Mouse (Mus musculus) WW6 (cell line): Measurements from ENCODE around the gene Arl8b.

Experiments used
- DNase-seq: peaks from one replicate; pipeline ENCODE4 v3.0.0-alpha.2; 2013; ENCODE audit warnings: low read depth, low spot score

The Arl8b gene

DNA sequence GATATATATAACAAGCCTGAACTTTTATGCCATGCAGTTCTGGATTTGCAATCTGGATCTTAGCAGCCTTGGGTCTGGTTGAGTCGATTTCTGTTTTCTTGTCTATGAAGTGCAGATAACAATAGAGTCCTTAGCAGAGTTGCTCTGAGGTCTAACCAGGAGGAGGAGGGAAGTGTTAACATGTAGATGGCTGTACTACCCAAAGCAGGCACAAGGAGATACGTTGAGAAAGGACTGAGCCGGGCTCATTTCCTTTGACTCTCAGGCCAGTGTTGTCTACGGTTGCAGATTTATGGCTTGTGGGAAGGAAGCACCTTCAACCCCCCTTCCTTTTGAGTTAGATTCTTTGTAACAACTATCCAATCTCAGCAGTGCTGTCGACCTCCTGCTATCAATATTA lies 1.9 kb downstream of the Arl8b start:
- no peak for DNase-seq

DNA sequence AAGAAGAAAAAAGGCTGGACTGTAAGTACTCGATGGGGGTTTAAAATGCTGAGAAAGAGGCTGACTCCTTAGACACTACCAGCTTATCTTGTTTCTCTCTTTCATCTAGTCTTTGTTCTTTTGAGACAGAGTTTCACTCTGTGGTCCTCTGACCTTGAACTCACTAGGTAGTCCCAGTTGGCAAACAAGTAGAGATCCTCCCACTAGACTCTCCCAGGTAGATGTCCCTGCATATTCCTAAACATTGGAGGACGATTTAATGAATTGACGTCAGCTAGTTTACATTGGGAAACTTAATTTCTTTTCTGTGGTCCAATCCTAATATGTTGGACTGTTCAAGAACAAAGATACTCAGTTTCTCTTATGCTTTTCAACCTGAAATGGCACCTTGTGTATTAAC lies 2.7 kb downstream of the Arl8b start:
- no peak for DNase-seq

GRCm38 (mm10) chr6:108791498-108791897 lies 8.6 kb downstream of the Arl8b start:
- DNase-seq, result no peak

DNA sequence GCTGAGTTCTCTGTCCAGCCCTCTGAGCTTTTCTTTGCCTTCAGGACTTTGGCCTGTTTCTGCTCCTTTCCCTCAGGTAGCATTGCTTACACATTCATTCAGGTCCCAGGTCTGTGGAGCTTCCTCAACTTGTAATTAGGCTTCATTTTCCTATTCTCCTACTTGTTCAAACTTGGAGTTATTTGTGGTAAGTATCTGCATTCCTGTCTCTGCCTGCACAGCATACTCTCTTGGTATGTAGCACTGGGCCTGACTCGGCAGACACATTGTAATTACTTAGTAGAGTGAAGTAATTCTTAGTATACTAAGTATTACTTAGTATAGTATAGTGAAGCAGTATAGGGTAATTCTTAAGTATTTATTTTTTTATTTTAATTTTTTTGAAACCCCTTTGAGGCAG lies 13.0 kb downstream of the Arl8b start:
- DNase-seq, result no peak

- no peak for DNase-seq
These were observed 13.8 kb downstream of the Arl8b start for GRCm38 (mm10) chr6:108796706-108797105.

DNA sequence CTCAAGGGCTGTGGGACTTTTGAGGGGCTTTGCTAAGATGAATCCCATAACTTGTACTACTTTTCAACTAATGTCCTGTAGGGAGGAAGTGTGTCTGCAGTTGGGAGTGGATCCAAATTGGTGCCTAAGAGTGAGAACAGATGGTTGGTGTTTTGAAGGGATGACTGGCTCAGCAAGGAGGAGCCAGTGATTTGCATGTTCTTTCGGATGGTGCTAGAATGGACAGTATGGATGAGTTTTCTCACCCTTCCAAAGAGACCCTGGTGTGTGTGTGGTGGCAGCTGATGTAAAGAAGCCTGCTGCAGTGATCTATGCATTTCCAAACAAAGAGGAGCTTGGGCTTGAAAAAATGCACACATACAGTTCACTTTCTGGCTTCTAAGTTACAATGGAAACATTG lies 22.3 kb downstream of the Arl8b start:
- DNase-seq, result no peak

DNA sequence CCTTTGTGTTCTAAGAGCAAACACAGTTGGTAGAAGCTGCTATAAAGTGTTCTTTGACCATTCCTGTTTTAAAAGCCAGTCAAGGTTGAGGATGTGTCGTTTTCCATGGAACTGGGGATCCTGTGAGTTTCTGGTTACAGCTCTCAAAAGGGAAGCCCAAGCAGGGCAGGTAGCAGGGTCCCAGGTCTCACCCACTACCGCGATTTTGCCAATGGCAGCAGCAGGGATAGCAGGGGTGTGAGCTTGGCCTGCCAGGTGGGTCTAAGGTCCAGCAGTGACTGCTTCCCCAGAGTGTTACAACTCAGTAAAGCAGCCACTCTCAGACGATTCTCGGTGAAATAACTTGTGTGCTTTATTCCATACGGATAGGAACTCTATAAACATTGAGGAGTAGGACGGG lies 23.0 kb downstream of the Arl8b start:
- no peak for DNase-seq

GRCm38 (mm10) chr6:108807446-108807845 lies 24.5 kb downstream of the Arl8b start:
- no peak for DNase-seq

- no peak for DNase-seq
These were observed 25.9 kb downstream of the Arl8b start for GRCm38 (mm10) chr6:108808786-108809185.

DNA sequence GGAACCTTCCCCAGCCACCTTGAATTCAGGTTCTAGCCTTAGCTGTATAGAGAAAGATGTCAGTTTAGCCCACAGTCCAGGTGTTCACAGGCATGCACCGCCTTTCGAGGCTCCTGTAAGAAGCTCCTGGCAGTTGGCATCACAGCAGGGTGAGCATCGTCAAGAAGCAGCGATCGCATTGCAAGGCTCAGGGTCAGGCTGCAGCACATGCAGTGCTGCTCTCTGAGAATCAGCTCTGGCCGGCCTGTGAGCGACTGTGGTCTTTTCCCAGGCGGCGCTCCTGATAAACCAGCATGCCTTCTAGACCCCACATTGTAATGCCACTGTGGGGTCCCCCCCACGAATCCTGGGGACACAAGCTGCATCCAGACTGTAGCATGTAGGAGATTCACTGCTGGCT lies 27.3 kb downstream of the Arl8b start:
- DNase-seq, result no peak

DNA sequence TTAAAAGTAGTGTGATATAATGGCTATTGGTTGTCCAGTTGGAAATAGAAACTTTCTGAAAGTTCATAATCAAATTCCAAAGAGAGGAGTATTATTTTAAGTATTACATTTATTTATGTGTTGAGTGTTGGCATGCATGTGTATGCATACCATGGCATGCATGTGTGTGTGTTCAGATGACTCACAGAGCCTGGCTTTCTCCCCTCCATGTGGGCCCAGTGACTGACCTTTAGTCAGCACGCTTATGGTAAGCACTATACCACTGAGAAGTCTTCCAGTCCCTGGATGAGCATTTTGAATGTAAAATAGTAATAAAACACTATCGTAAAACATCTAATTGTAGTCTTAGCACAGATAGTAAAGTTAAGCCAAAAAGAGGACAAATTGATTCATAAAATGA lies 29.2 kb downstream of the Arl8b start:
- DNase-seq, result no peak

DNA sequence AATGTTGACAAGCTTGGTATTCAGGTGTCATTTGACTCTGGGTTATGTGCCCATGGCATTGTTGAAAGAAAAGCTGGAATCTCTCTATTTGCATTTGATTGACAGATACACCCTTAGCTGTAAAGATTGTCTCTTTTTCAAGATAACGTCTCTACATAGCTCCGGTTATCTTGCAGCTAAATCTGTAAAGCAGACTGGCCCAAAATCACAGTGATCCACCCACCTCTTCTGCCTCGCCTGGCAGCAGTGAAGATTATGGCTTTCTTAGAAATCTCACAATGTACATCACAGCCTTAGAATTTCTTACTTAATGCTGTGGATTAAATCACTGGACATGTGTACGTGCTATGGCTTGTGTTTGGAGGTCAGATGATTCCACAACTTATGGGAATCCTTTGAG lies 34.6 kb downstream of the Arl8b start:
- DNase-seq, result no peak

DNA sequence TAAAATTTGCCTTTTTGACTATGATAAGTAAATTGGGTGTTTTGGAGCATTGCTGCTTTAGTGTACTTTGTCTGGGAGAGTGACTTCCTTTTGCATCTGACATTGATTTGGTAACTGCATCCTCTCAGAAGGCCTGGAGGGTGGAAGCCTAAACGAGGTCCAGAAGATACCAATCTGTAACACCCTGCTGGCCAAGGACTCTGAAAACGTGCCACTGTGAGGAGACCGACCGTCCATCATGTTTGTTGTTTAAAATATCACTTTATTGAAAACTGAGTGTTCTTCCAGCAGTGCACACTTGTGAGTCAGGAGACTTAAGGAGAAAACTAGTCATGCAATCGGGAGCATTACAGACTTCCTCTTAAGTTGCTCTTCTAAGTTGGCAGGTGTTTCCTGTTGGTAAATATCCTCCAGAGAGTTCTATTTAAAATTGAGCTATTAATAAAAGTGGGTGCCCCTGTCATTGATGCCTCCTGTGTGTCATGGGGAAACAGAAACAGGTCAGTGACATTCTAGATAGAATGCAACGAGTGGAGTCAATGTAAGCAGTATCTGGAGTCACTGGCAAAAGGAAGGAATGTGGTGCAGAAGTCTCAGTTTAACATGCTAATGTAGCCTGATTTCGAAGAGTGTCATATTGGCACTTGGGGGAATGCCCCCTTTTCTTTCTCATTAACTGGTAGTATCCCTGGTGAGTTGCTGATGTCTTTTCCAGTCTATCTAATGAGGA lies 42.1 kb downstream of the Arl8b start:
- DNase-seq, result no peak

DNA sequence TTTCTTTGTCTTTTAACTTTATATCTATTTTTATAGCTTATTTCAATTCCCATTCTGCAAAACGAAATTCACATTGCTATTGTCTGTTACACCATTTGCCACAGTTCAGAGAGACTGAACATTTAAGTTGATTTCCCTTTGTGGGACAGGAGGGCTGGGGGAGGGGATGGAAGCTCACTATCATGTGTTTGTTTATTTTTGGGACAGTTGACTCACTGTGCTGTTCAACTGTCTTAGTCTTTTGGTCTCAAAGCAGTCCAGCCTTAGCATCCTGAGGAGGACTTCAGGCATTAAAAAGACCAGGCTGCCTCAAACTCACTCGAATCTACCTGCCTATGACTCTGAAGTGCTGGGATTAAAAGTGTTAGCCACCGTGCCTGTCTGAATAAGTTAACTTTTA lies 43.2 kb downstream of the Arl8b start:
- no peak for DNase-seq

GRCm38 (mm10) chr6:108827336-108827920 lies 44.5 kb downstream of the Arl8b start:
- no peak for DNase-seq

GRCm38 (mm10) chr6:108828234-108828868 lies 45.5 kb downstream of the Arl8b start, which contains the start of gene Edem1:
Edem1 (plus strand) TSS chr6:108828641.
- DNase-seq, result peak; percentile 98

GRCm38 (mm10) chr6:108828872-108829271 lies 46.0 kb downstream of the Arl8b start:
- DNase-seq, result peak; percentile 33

DNA sequence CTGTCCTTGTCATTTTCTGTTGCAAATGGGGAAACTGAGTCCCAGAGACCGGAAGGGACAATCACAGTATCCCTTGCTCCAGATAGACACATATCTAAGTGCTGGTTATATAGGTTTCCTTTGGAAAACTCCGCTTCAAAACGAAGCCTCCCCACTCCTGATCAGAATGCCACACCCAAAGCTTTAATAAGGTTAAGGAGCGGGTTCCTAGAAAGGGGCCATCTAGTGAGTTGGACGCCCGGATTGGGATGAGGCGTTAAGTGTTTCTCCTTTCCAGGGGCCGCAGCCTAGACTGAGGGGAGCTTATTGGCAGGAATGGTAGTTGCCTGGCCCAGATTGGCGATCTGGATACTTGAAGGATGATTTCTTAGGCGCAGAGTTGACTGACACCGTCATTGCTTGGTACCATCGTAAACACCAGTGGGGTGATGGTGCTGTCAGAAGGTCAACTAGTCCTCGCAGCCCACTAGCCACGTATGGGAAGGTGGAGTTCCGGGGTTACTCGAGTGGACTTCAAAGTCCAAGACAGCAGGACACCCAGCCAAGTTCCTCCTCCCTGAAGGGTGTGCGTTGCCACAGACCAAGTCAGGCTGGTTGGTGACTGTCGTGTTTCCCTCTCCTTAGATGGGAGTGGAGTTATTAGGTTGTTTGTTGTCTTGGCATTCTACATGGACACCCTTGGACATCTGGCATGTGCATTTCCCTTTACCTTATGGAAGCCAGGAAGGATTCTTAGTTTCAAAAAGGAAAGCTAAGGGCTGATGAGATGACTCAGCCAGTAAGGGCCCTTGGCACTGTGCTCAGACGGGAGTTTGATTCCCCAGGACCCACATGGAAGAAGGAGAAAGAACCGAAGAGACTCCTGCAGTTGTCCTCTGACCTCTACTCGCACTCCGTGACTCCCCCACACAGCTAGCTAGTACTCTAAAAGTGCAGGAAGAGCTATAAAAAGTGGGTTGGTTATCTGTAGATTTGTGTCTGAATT lies 46.8 kb downstream of the Arl8b start:
- DNase-seq, result no peak

- no peak for DNase-seq
These were observed 49.3 kb downstream of the Arl8b start for GRCm38 (mm10) chr6:108832170-108832569.

- no peak for DNase-seq
These were observed 50.1 kb downstream of the Arl8b start for GRCm38 (mm10) chr6:108832989-108833388.

DNA sequence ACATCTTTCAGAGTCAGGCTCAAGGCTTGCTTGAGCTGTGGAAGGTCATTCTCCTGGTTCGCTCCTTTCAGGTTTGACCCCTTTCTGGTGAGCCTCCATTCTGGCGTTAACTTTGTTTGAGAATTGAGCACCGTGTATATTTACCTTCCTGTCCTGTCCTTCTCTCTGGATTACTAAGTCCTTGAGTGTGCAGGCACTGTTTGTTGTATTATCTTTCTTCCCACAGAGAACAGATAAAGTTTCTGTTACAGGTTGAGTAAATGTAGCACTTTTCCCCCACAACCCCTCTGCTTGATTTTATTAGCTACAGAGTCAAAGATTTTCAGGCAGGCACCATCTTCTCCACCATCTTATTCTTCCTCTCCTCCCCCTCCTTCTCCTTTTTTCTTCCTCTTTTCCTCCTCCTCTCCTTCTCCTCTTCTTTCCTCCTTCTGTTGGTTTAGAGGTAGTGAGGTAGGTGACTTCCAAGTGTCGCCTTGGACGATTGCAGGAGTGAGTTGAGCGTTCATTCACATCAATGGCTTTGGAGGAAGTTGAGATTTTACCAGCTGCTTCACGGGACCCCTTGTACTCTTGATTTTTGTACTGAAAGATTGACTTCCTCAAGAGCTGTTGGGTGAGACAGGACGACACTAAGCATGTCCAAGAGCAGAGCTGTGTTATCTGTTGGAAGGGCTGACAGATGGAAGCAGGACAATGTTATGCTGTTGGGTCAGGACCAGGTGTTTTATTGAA lies 51.2 kb downstream of the Arl8b start:
- no peak for DNase-seq
